Mouse (Mus musculus): ENCODE measurements around the gene Dhx57.

Dhx57 gene

GRCm38 (mm10) chr17:80193075-80193474 lies 97.2 kb downstream of the Dhx57 start:
- DNase-seq (ENCODE audit: low read depth, low spot score), result peak; percentile 35

All from forelimb bud, embryonic 11.5 days (tissue).